Mouse (Mus musculus) heart, postnatal 36 days (tissue): ENCODE data around the gene Ccnd1. TPM values are rescaled to one million over a fixed set of nuclear protein-coding genes. Genes with fewer than 3 reads are reported as not detected.

Source experiments
- total RNA-seq, 2 experiments: library from RNA; stranded (reverse); gene quantifications; 2 replicates each; pipeline ENCODE4 v1.2.3; 2021

Ccnd1 gene
- total RNA-seq, 2 experiments from 2014 or later = 30.6 to 35.2 TPM

Other genes with a start within 250 kb of the Ccnd1 start
- 10 to 100 TPM; 10.5 to 11.3 TPM for gene Ano1, start 188.0 kb downstream of the Ccnd1 start, total RNA-seq
- gene Fgf3, start 101.8 kb downstream of the Ccnd1 start, total RNA-seq = not detected
- gene Fgf4, start 92.6 kb downstream of the Ccnd1 start, total RNA-seq = not detected
- not detected for gene Fgf15, start 43.4 kb downstream of the Ccnd1 start, total RNA-seq
- 10 to 100 TPM; 13.8 to 15.4 TPM for gene LTO1, start 24.8 kb downstream of the Ccnd1 start, total RNA-seq